Mouse (Mus musculus) cerebellum, postnatal 14 days (tissue): ENCODE data around the gene Kif4.
A peak's percentile ranks its signal among the peaks of the same experiment; 100 is the strongest.

Experiments
- DNase-seq, 2 experiments: peaks; one replicate each; pipeline ENCODE4 v3.0.0; 2021; ENCODE audit warnings: mixed read lengths in 2 of 2

Gene Kif4

GRCm38 (mm10) chrX:100734359-100734758 lies 108.8 kb downstream of the Kif4 start:
- no peak for DNase-seq

- DNase-seq = peak; percentile 73 to 78
Measured at GRCm38 (mm10) chrX:100738918-100739317, 113.4 kb downstream of the Kif4 start.

- peak; percentile 25 to 37 for DNase-seq
Measured at GRCm38 (mm10) chrX:100739443-100739842, 113.9 kb downstream of the Kif4 start.

DNA sequence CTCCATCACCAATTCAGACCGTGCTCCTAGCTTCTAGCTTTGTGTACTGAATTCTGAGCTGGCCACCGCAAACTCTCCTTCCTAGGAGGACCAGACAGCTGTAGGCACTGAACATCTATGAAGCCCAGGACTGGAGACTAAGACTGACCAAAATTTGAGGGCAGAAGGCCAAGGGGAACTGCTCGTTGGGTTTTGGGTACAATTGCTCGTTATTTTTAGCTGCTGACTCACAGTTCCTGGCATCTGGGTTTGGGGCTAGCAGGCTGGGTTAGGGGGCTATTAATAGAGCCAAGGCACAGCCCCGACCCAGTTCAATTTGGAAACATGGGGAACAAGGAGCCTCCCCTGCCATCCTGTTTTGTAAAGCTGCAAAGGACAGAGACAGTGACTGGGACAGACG lies 115.2 kb downstream of the Kif4 start:
- DNase-seq = no peak

- DNase-seq = peak; percentile 67 to 86
Measured at GRCm38 (mm10) chrX:100741940-100742339, 116.4 kb downstream of the Kif4 start.

DNA sequence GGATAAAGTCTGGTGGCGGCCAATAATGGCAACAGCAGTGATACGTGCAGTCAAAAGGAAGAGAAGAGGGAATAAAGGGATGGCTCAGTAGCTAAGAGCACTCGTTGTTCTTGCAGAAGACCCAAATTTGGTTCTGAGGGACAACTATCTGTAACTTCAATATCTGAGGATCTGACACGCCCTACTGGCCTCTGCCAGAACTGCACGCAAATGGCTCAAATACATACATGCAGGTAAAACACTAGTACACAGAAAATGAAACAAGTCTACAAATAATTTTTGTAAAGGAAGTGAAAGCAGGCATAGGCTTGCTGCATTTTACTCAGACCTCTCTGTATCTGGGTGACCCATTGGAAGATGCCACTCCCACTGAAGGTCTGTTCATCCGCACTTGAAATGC lies 140.3 kb downstream of the Kif4 start:
- peak in 1 of 2 experiments; percentile 43 for DNase-seq

GRCm38 (mm10) chrX:100767181-100767884 lies 141.8 kb downstream of the Kif4 start, which contains the start of gene Dlg3:
Gene Dlg3 (plus strand): TSS chrX:100767722.
- peak; percentile 75 to 77 for DNase-seq

DNA sequence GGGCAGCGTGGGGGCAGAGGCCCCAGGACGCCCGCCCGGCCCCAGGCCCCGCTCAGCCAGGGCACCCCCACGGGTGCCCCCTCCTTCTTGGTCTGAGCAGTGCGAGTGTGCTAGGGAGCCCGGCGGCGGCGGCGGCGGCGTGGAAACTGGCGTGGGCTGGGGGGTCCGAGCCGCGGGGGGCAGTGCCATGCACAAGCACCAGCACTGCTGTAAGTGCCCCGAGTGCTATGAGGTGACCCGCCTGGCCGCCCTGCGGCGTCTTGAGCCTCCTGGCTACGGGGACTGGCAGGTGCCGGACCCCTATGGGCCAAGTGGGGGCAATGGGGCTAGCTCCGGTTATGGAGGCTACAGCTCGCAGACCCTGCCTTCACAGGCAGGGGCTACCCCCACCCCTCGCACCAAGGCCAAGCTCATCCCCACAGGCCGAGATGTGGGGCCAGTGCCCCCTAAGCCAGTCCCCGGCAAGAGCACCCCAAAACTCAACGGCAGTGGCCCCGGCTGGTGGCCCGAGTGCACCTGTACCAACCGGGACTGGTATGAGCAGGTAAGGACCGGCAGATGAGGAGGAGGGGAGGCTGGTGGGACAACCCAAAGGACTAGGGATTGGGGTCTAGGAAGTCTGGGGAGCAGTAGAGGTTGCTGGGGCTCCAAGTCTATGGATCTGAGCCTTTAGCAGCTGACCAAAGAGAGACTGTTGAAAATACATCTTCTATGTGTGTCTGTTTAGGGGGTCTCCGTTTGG lies 142.5 kb downstream of the Kif4 start:
- DNase-seq = peak in 1 of 2 experiments; percentile 48

- DNase-seq = peak; percentile 51
Measured at GRCm38 (mm10) chrX:100769281-100769680, 143.7 kb downstream of the Kif4 start.

DNA sequence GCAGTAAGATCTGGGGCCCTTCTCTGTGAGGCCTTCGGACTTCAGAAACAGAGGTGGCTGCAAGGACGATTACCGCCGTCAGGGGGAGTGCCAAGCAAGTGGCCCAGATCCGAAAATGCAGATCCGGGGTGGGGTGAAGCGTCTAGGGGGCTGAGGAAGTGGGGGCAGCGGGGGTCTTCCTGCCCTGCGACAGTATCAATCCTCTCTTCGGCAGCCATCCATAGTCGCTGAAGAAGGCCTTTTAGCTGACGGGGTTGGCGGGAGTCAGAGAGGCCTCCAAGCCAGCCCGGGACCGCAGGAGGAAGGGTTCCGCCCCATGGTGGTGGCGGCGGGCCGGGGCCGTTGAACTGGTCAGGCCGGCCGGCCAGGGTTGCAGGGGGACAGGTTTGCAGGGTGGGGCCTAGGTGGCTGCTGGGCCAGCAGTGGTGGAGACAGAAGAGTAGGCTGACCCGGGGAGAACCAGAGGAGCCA lies 148.8 kb downstream of the Kif4 start:
- peak; percentile 52 to 70 for DNase-seq

- no peak for DNase-seq
Measured at GRCm38 (mm10) chrX:100775405-100775804, 149.9 kb downstream of the Kif4 start.

DNA sequence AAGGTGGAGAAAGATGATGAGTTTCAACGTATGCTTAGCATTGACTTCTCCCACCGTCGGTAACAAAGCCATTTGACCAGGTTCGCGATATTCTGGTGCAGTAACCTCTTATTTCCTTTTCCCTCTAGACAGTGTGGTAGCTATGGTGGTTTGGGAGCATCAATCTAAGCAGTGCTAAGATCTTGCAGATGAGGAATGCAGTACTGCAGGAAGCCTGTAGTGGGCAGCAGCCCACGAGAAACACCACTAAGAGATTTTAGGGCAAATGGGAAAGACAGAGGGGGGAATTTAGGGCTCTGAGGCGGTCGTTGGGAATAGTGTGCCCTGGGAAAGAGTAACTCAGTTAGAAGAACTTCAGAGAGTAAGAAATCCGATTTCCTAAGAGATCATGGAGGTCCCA lies 151.0 kb downstream of the Kif4 start:
- DNase-seq = peak; percentile 75 to 76
